Mouse (Mus musculus): Measurements from ENCODE around the gene Ankrd33.

GRCm38 (mm10) chr15:101066920-101067696, 48.4 kb upstream of the Ankrd33 start:
- TF ChIP-seq CTCF (IDR thresholded peaks at IDR 0.05; ENCODE audit: low read depth): no peak
- no peak for TF ChIP-seq EP300 (optimal IDR thresholded peaks at IDR 0.05)
